Mouse (Mus musculus) C2C12 (cell line): Measurements from ENCODE around the gene Cyp1b1. TPM values are rescaled to one million over a fixed set of nuclear protein-coding genes. Genes with fewer than 3 reads are reported as not detected.

ENCODE experiments used
- H3K27me3 ChIP-seq: one replicate; pipeline ENCODE4 v1.6.1; 2011; ENCODE audit not compliant: control insufficient read depth, insufficient read depth, insufficient read length
- H3K36me3 ChIP-seq: one replicate; pipeline ENCODE4 v1.6.1; 2011; ENCODE audit not compliant: control insufficient read depth, insufficient read depth
- H3K4me3 ChIP-seq: one replicate; pipeline ENCODE4 v1.5.1; 2011; ENCODE audit warnings: mild to moderate bottlenecking, control low read depth; ENCODE audit not compliant: poor library complexity, insufficient read depth, severe bottlenecking
- H3K79me2 ChIP-seq: one replicate; pipeline ENCODE4 v1.6.1; 2011; ENCODE audit not compliant: control insufficient read depth, insufficient read depth
- H3K79me3 ChIP-seq: one replicate; pipeline ENCODE4 v1.6.1; 2011; ENCODE audit warnings: low read depth, control low read depth
- H3ac ChIP-seq: one replicate; pipeline ENCODE3; 2011; ENCODE audit warnings: low read depth; ENCODE audit not compliant: control insufficient read depth, insufficient read length
- CEBPB ChIP-seq: IDR thresholded peaks from one replicate; pipeline ENCODE4 v1.6.1; 2011; ENCODE audit warnings: low read depth, mild to moderate bottlenecking, control low read depth, moderate library complexity
- CTCF ChIP-seq: IDR thresholded peaks from one replicate; pipeline ENCODE4 v1.5.1; 2011; ENCODE audit not compliant: control insufficient read depth, insufficient read depth, insufficient read length
- FOSL1 ChIP-seq: IDR thresholded peaks from one replicate; pipeline ENCODE4 v1.8.0; 2011; ENCODE audit warnings: mild to moderate bottlenecking, low read length; ENCODE audit not compliant: poor library complexity, insufficient read depth, severe bottlenecking
- MAX ChIP-seq: IDR thresholded peaks from one replicate; pipeline ENCODE4 v1.6.1; 2011; ENCODE audit warnings: mild to moderate bottlenecking, control low read depth
- MYOD1 ChIP-seq: IDR thresholded peaks from one replicate; pipeline ENCODE4 v1.6.1; 2011; ENCODE audit warnings: low read depth; ENCODE audit not compliant: control insufficient read depth, insufficient read length
- MYOG ChIP-seq: IDR thresholded peaks from one replicate; pipeline ENCODE4 v1.6.1; 2011; ENCODE audit not compliant: control insufficient read depth, insufficient read length; ENCODE audit errors: extremely low read depth
- USF1 ChIP-seq: IDR thresholded peaks from one replicate; pipeline ENCODE4 v1.6.1; 2011; ENCODE audit warnings: low read depth, mild to moderate bottlenecking, control low read depth, moderate library complexity
- polyA plus RNA-seq: library from polyadenylated mRNA; unstranded; fragments of >200 nt; fragmentation: generic; extraction: Trizol; gene quantifications from one replicate; pipeline ENCODE4 v1.2.1, GENCODE M21; 2012; ENCODE audit warnings: missing spikeins

Gene Cyp1b1
- polyA plus RNA-seq, 1 experiment: 8.8 TPM

DNA sequence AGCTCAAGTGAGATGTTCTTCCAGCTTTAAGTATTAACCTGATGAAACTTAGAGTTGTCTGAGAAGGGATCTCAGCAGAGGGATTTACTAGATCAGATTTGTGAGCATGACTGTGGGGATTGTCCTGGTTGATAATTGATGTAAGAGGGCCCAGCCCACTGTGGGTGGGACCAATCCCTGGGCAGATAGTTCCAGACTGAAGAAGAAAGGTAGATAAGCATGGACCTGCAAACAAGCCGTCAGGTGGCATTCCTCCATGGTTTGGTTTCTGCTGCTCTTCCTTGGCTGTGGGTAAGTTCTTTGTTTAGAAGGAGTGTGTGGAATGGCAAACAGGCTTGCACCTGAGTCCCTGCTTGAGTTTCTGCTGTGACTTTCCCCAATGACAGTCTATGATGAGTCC lies 61.7 kb downstream of the Cyp1b1 start:
- TF ChIP-seq CTCF (no peak), MYOD1 (no peak), FOSL1 (no peak), MYOG (no peak), MAX (no peak), USF1 (no peak), CEBPB (no peak)
- Histone ChIP-seq H3ac (no peak overlapping the region), H3K79me2 (no peaks in the 10 kb centered on the region), H3K4me3 (no peak overlapping the region), H3K27me3 (no peaks in the 10 kb centered on the region), H3K79me3 (no peaks in the 10 kb centered on the region), H3K36me3 (no peaks in the 10 kb centered on the region)

Other genes starting within 250 kb of the Cyp1b1 start
- 4.7 TPM for gene Rmdn2, start 103.2 kb downstream of the Cyp1b1 start, polyA plus RNA-seq
- gene Atl2, start 181.1 kb upstream of the Cyp1b1 start, polyA plus RNA-seq: 11.8 TPM